ENCODE assay signal across 19 mouse cellular contexts in the genomic region with DNA sequence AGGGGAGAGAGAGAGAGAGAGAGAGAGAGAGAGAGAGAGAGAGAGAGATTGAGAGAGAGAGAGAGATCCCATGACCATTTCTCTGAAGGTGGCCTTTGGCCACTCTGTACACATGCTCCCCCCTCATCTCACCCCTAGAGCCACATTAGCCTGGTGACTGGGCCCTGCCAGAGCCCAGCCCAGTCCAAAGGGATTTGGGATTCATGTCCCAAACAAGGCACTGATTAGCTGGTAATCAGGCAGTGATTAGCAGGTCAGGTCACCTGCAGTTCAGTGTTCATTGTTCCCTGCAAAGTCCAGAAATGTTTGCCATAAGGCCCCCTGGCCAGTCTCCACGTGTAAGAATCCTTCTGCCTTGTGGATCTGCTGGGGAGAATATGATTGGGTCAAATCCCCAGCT.
A peak's percentile ranks its signal among the peaks of the same experiment; 100 is the strongest.
DNase-seq lines count a peak whose midpoint lies in the region; ATAC-seq and TF ChIP-seq lines count a peak whose summit lies in the region.
"Had no signal": no experiment of that assay in that cellular context is flagged by ENCODE, and none has a peak within 500 bp of the region (broad histone marks: within the 10 kb centered on the region; RNA-seq: fewer than 3 reads in every experiment).

No protein-coding gene starts in this region.

- no peaks in the 10 kb centered on the region for H3K27me3 ChIP-seq in kidney, adult 2 months (replicated peaks; ENCODE audit: control insufficient read depth, insufficient read depth, low read length)
- no peaks in the 10 kb centered on the region for H3K27me3 ChIP-seq in kidney, embryonic 15.5 days
- no peaks in the 10 kb centered on the region for H3K27me3 ChIP-seq in kidney, postnatal 0 days (ENCODE audit: insufficient read depth, low read length)
- H3K27me3 ChIP-seq in liver, embryonic 16.5 days (ENCODE audit: control insufficient read depth, insufficient read depth, low read depth, low read length): no peaks in the 10 kb centered on the region
- H3K27me3 ChIP-seq in forebrain, embryonic 15.5 days: no peaks in the 10 kb centered on the region
- H3K27me3 ChIP-seq: embryonic facial prominence, embryonic 15.5 days; heart, embryonic 13.5 days; limb, embryonic 13.5 days; lung, embryonic 15.5 days had no signal

- H3K27ac ChIP-seq in kidney, adult 2 months (ENCODE audit: insufficient read depth, low read depth, low read length): peak overlapping the region; percentile 78
- no peak overlapping the region for H3K27ac ChIP-seq in kidney, embryonic 15.5 days
- H3K27ac ChIP-seq in kidney, postnatal 0 days: no peak overlapping the region; the same call in 1 of the 2 replicates
- no peak overlapping the region for H3K27ac ChIP-seq in liver, embryonic 16.5 days (ENCODE audit: low read length)
- H3K27ac ChIP-seq in forebrain, embryonic 15.5 days (replicated peaks): no peak overlapping the region
- H3K27ac ChIP-seq: embryonic facial prominence, embryonic 15.5 days; heart, embryonic 13.5 days; hindbrain, embryonic 14.5 days; limb, embryonic 13.5 days; lung, embryonic 15.5 days; midbrain, embryonic 10.5 days had no signal

- H3K9ac ChIP-seq in kidney, embryonic 15.5 days: no peak overlapping the region
- H3K9ac ChIP-seq in kidney, postnatal 0 days (ENCODE audit: low read depth, low read length): no peak overlapping the region
- H3K9ac ChIP-seq in liver, embryonic 16.5 days (ENCODE audit: low read depth, low read length): no peak overlapping the region
- no peak overlapping the region for H3K9ac ChIP-seq in forebrain, embryonic 15.5 days (replicated peaks)
- H3K9ac ChIP-seq: embryonic facial prominence, embryonic 15.5 days; heart, embryonic 13.5 days; hindbrain, embryonic 14.5 days; limb, embryonic 13.5 days; lung, embryonic 15.5 days had no signal

- H3K9me3 ChIP-seq in kidney, embryonic 15.5 days (replicated peaks): no peaks in the 10 kb centered on the region
- no peaks in the 10 kb centered on the region for H3K9me3 ChIP-seq in kidney, postnatal 0 days (replicated peaks; ENCODE audit: low read length)
- H3K9me3 ChIP-seq in liver, embryonic 16.5 days (replicated peaks; ENCODE audit: control insufficient read depth, low read length): no peaks in the 10 kb centered on the region
- H3K9me3 ChIP-seq in forebrain, embryonic 15.5 days: no peaks in the 10 kb centered on the region
- H3K9me3 ChIP-seq: embryonic facial prominence, embryonic 15.5 days; heart, embryonic 13.5 days; limb, embryonic 13.5 days; lung, embryonic 15.5 days; midbrain, embryonic 10.5 days had no signal

- no peak for TF ChIP-seq CTCF in kidney, adult 2 months (conservative IDR thresholded peaks at IDR 0.05; ENCODE audit: insufficient read depth, insufficient read length, low read depth, low read length)
- TF ChIP-seq CTCF in kidney, postnatal 0 days (IDR thresholded peaks at IDR 0.05; ENCODE audit: low read depth): no peak

- ATAC-seq in kidney, embryonic 15.5 days (replicated peaks; ENCODE audit: low FRiP score): no peak
- ATAC-seq in kidney, postnatal 0 days (replicated peaks; ENCODE audit: low FRiP score, low read depth): peak; percentile 75; the same call in 1 of the 2 replicates
- ATAC-seq in liver, embryonic 16.5 days (ENCODE audit: low read depth): peak; percentile 78
- ATAC-seq in forebrain, embryonic 15.5 days (replicated peaks): no peak

- no peak overlapping the region for H3K4me3 ChIP-seq in kidney, adult 2 months (ENCODE audit: insufficient read depth, low read depth, low read length)
- H3K4me3 ChIP-seq in kidney, embryonic 15.5 days (replicated peaks): no peak overlapping the region
- no peak overlapping the region for H3K4me3 ChIP-seq in kidney, postnatal 0 days (replicated peaks; ENCODE audit: low read depth, low read length)
- H3K4me3 ChIP-seq in liver, embryonic 16.5 days (ENCODE audit: low read depth, low read length): no peak overlapping the region
- H3K4me3 ChIP-seq in forebrain, embryonic 15.5 days: no peak overlapping the region
- H3K4me3 ChIP-seq: embryonic facial prominence, embryonic 15.5 days; heart, embryonic 13.5 days; limb, embryonic 13.5 days; lung, embryonic 15.5 days; midbrain, embryonic 10.5 days had no signal

- no peak for TF ChIP-seq POLR2A in kidney, adult 2 months (IDR thresholded peaks at IDR 0.05; ENCODE audit: low read depth, low read length)

- H3K4me2 ChIP-seq in kidney, embryonic 15.5 days: no peak overlapping the region
- no peak overlapping the region for H3K4me2 ChIP-seq in kidney, postnatal 0 days (ENCODE audit: low read length)
- no peak overlapping the region for H3K4me2 ChIP-seq in liver, embryonic 16.5 days (ENCODE audit: low read depth, low read length)
- no peak overlapping the region for H3K4me2 ChIP-seq in forebrain, embryonic 15.5 days (replicated peaks)
- H3K4me2 ChIP-seq: embryonic facial prominence, embryonic 15.5 days; heart, embryonic 13.5 days; hindbrain, embryonic 14.5 days; limb, embryonic 13.5 days; lung, embryonic 15.5 days had no signal

- H3K4me1 ChIP-seq in kidney, adult 2 months (ENCODE audit: control insufficient read depth, insufficient read depth, low read length): peaks cover 27% of the 10 kb centered on the region; the same call in 1 of the 2 replicates
- H3K4me1 ChIP-seq in kidney, embryonic 15.5 days: peaks cover 2% of the 10 kb centered on the region; the same call in 1 of the 2 replicates
- H3K4me1 ChIP-seq in kidney, postnatal 0 days (replicated peaks; ENCODE audit: insufficient read depth, low read length): peaks cover under 1% of the 10 kb centered on the region; the same call in 1 of the 2 replicates
- no peaks in the 10 kb centered on the region for H3K4me1 ChIP-seq in liver, embryonic 16.5 days (ENCODE audit: control insufficient read depth, low read depth, low read length)
- H3K4me1 ChIP-seq in forebrain, embryonic 15.5 days: no peaks in the 10 kb centered on the region
- H3K4me1 ChIP-seq: midbrain, embryonic 10.5 days had no signal

- 36% methylated on average over 1 of the region's 1 CpGs for WGBS in kidney, adult 2 months
- 19% methylated on average over 1 of the region's 1 CpGs for WGBS in kidney, embryonic 15.5 days
- 50% methylated on average over 1 of the region's 1 CpGs for WGBS in kidney, postnatal 0 days
- 37% methylated on average over 1 of the region's 1 CpGs for WGBS in liver, embryonic 16.5 days (ENCODE audit: insufficient replicate concordance)
- WGBS in forebrain, embryonic 15.5 days: 5% methylated on average over 1 of the region's 1 CpGs

- peak; percentile 80 for DNase-seq in kidney, adult 2 months
- DNase-seq in kidney, postnatal 0 days (ENCODE audit: low spot score): no peak
- DNase-seq in yolk sac, embryonic 10.5 days (ENCODE audit: low spot score): peak; percentile 83
- no peak for DNase-seq in urinary bladder, postnatal 36 days (ENCODE audit: low spot score in 2 of 2)
- DNase-seq: adrenal gland, postnatal 25 days; cerebellum, adult 11 months; cerebellum, postnatal 25 days; lung, postnatal 4 days; retina, postnatal 1 day; thymus, postnatal 25 days had no signal

- H3K36me3 ChIP-seq in kidney, adult 2 months (ENCODE audit: control insufficient read depth, insufficient read depth, low read length): no peaks in the 10 kb centered on the region
- H3K36me3 ChIP-seq in kidney, embryonic 15.5 days: no peaks in the 10 kb centered on the region
- H3K36me3 ChIP-seq in kidney, postnatal 0 days (ENCODE audit: insufficient read depth, low read length): no peaks in the 10 kb centered on the region
- H3K36me3 ChIP-seq in liver, embryonic 16.5 days (ENCODE audit: control insufficient read depth, insufficient read depth): no peaks in the 10 kb centered on the region
- no peaks in the 10 kb centered on the region for H3K36me3 ChIP-seq in forebrain, embryonic 15.5 days
- H3K36me3 ChIP-seq: embryonic facial prominence, embryonic 15.5 days; heart, embryonic 13.5 days; limb, embryonic 13.5 days; lung, embryonic 15.5 days; midbrain, embryonic 10.5 days had no signal

Comparison
In these comparisons a context has a peak if more than half of its experiments do, and no peak if none do; other contexts are left out.
1. DNase-seq: peak in kidney, adult 2 months (single experiment) and yolk sac, embryonic 10.5 days (single experiment); none in kidney, postnatal 0 days (single experiment) and urinary bladder, postnatal 36 days (0 of 2).
2. ATAC-seq: peak in kidney, postnatal 0 days (single experiment) and liver, embryonic 16.5 days (single experiment); none in kidney, embryonic 15.5 days (single experiment) and forebrain, embryonic 15.5 days (single experiment).